20 mouse cellular contexts compared by ENCODE assay signal in genomic region chr1:54850077-54850476, GRCm38 (mm10).
A peak's percentile ranks its signal among the peaks of the same experiment; 100 is the strongest.
DNase-seq lines count a peak whose midpoint lies in the region; ATAC-seq and TF ChIP-seq lines count a peak whose summit lies in the region.
"Had no signal": no experiment of that assay in that cellular context is flagged by ENCODE, and none has a peak within 500 bp of the region (broad histone marks: within the 10 kb centered on the region; RNA-seq: fewer than 3 reads in every experiment).

No protein-coding gene starts in this region.

- no peak overlapping the region for H3K27ac ChIP-seq in liver, adult 2 months (replicated peaks; ENCODE audit: insufficient read depth, low read depth, low read length)
- H3K27ac ChIP-seq in liver, embryonic 12.5 days, result no peak overlapping the region
- H3K27ac ChIP-seq: heart, adult 2 months; heart, embryonic 15.5 days; hindbrain, embryonic 13.5 days; intestine, embryonic 15.5 days; limb, embryonic 13.5 days; neural tube, embryonic 13.5 days had no signal

- no peak overlapping the region for H3K4me2 ChIP-seq in liver, embryonic 12.5 days
- H3K4me2 ChIP-seq: heart, embryonic 15.5 days; hindbrain, embryonic 13.5 days; intestine, embryonic 15.5 days; limb, embryonic 13.5 days; neural tube, embryonic 13.5 days had no signal

- H3K4me3 ChIP-seq in liver, adult 2 months (ENCODE audit: insufficient read depth, low read depth, low read length), result no peak overlapping the region
- H3K4me3 ChIP-seq in liver, embryonic 12.5 days, result no peak overlapping the region
- H3K4me3 ChIP-seq: heart, adult 2 months; heart, embryonic 15.5 days; hindbrain, embryonic 13.5 days; intestine, embryonic 15.5 days; limb, embryonic 13.5 days; neural tube, embryonic 13.5 days had no signal

- DNase-seq in embryo, embryonic 10 days (ENCODE audit: low spot score), result peak; percentile 29
- no peak for DNase-seq in embryo, embryonic 11 days
- peak; percentile 70 for DNase-seq in liver, adult 2 months (ENCODE audit: extremely low read depth, low read depth, low spot score)
- peak; percentile 10 for DNase-seq in urinary bladder, postnatal 14 days (ENCODE audit: low spot score)
- no peak for DNase-seq in urinary bladder, postnatal 25 days (ENCODE audit: low spot score)
- DNase-seq in cerebellum, postnatal 36 days, result no peak
- no peak for DNase-seq in yolk sac, embryonic 10.5 days (ENCODE audit: low spot score)
- DNase-seq: cerebellum, postnatal 10 days; gastrocnemius, postnatal 14 days; heart, adult 2 months; right cerebral cortex, postnatal 14 days; thymus, postnatal 25 days had no signal

- H3K9ac ChIP-seq in liver, adult 2 months (ENCODE audit: low read depth, low read length), result no peak overlapping the region
- H3K9ac ChIP-seq in liver, embryonic 12.5 days, result no peak overlapping the region
- H3K9ac ChIP-seq: heart, embryonic 15.5 days; hindbrain, embryonic 13.5 days; intestine, embryonic 15.5 days; limb, embryonic 13.5 days; neural tube, embryonic 13.5 days had no signal

- 21% methylated on average over 8 of the region's 8 CpGs for WGBS in liver, adult 2 months
- 66% methylated on average over 8 of the region's 8 CpGs for WGBS in liver, embryonic 12.5 days (ENCODE audit: insufficient replicate concordance)

- TF ChIP-seq POLR2A in liver, adult 2 months (IDR thresholded peaks at IDR 0.05; ENCODE audit: extremely low read depth, insufficient read depth, low read length), result no peak

- ATAC-seq in liver, embryonic 12.5 days, result no peak
- ATAC-seq: CD4-positive, CD25-positive, alpha-beta regulatory T cell, adult 4 months; intestine, embryonic 15.5 days had no signal

- no peaks in the 10 kb centered on the region for H3K27me3 ChIP-seq in liver, adult 2 months (ENCODE audit: control insufficient read depth, insufficient read depth, low read length)
- no peaks in the 10 kb centered on the region for H3K27me3 ChIP-seq in liver, embryonic 12.5 days (replicated peaks)
- H3K27me3 ChIP-seq: heart, embryonic 15.5 days; hindbrain, embryonic 13.5 days; intestine, embryonic 15.5 days; limb, embryonic 13.5 days; neural tube, embryonic 13.5 days had no signal

- no peaks in the 10 kb centered on the region; the same call in 1 of the 2 replicates for H3K79me2 ChIP-seq in liver, adult 2 months (ENCODE audit: control insufficient read depth, insufficient read depth, low read length)

- peaks cover 8% of the 10 kb centered on the region; the same call in 1 of the 2 replicates for H3K4me1 ChIP-seq in liver, adult 2 months (ENCODE audit: control insufficient read depth, insufficient read depth, low read length)
- H3K4me1 ChIP-seq in liver, embryonic 12.5 days, result peaks cover 26% of the 10 kb centered on the region; the same call in 1 of the 2 replicates
- H3K4me1 ChIP-seq: intestine, embryonic 15.5 days had no signal

- H3K9me3 ChIP-seq in liver, embryonic 12.5 days (replicated peaks), result no peaks in the 10 kb centered on the region
- H3K9me3 ChIP-seq: G1E; heart, embryonic 15.5 days; hindbrain, embryonic 13.5 days; intestine, embryonic 15.5 days; limb, embryonic 13.5 days; neural tube, embryonic 13.5 days had no signal

- TF ChIP-seq CTCF in liver, adult 2 months (IDR thresholded peaks at IDR 0.05; ENCODE audit: low read depth, low read length), result no peak

- no peaks in the 10 kb centered on the region for H3K36me3 ChIP-seq in liver, adult 2 months (ENCODE audit: control insufficient read depth, insufficient read depth, low read length)
- no peaks in the 10 kb centered on the region for H3K36me3 ChIP-seq in liver, embryonic 12.5 days
- H3K36me3 ChIP-seq: G1E; heart, embryonic 15.5 days; hindbrain, embryonic 13.5 days; intestine, embryonic 15.5 days; limb, embryonic 13.5 days; neural tube, embryonic 13.5 days had no signal

Comparison
In these comparisons a context has a peak if more than half of its experiments do, and no peak if none do; other contexts are left out.
1. DNase-seq: peak in embryo, embryonic 10 days (single experiment), liver, adult 2 months (single experiment) and urinary bladder, postnatal 14 days (single experiment); none in embryo, embryonic 11 days (single experiment), urinary bladder, postnatal 25 days (single experiment), cerebellum, postnatal 36 days (0 of 2) and yolk sac, embryonic 10.5 days (single experiment).